Mouse (Mus musculus) hindbrain, postnatal 0 days (tissue): Measurements from ENCODE around the gene Erg. TPM values are rescaled to one million over a fixed set of nuclear protein-coding genes. Genes with fewer than 3 reads are reported as not detected.

Experiments
- ATAC-seq: fragments of 200-750 bp; cut with Nextera tagmentation; 2 replicates; pipeline ENCODE4 v1.8.0; 2017; ENCODE audit warnings: mild to moderate bottlenecking, moderate TSS enrichment, moderate library complexity
- DNase-seq: peaks from one replicate; pipeline ENCODE4 v3.0.0-alpha.2; 2015; ENCODE audit warnings: low spot score
- H3K27ac ChIP-seq: fragments of 300-500 bp; sonication (generic); 2 replicates; pipeline ENCODE4 v1.5.1; 2014; ENCODE audit warnings: mild to moderate bottlenecking
- H3K27me3 ChIP-seq: fragments of 300-500 bp; sonication (generic); 2 replicates; pipeline ENCODE4 v1.6.1; 2014; ENCODE audit warnings: low read length, mixed read lengths; ENCODE audit not compliant: insufficient read depth
- H3K36me3 ChIP-seq: fragments of 300-500 bp; sonication (generic); 2 replicates; pipeline ENCODE4 v1.6.1; 2014; ENCODE audit warnings: low read length, mixed read lengths; ENCODE audit not compliant: insufficient read depth
- H3K4me1 ChIP-seq: fragments of 300-500 bp; sonication (generic); 2 replicates; pipeline ENCODE4 v1.6.1; 2014; ENCODE audit warnings: antibody characterized with exemption, low read length, mixed read lengths; ENCODE audit not compliant: insufficient read depth
- H3K4me2 ChIP-seq: fragments of 300-500 bp; sonication (generic); 2 replicates; pipeline ENCODE4 v1.6.1; 2014; ENCODE audit warnings: low read depth, mild to moderate bottlenecking, low read length, moderate library complexity, mixed read lengths
- H3K4me3 ChIP-seq: fragments of 300-500 bp; sonication (generic); 2 replicates; pipeline ENCODE4 v1.5.1; 2014; ENCODE audit warnings: low read length
- H3K9ac ChIP-seq: fragments of 300-500 bp; sonication (generic); replicated peaks from 2 replicates; pipeline ENCODE4 v1.6.1; 2014; ENCODE audit warnings: mild to moderate bottlenecking, low read length, moderate library complexity, mixed read lengths
- H3K9me3 ChIP-seq: fragments of 300-500 bp; sonication (generic); 2 replicates; pipeline ENCODE4 v1.6.1; 2016; ENCODE audit warnings: low read length, mixed read lengths
- CTCF ChIP-seq: IDR thresholded peaks from 2 replicates; pipeline ENCODE4 v1.5.1; 2016; ENCODE audit warnings: antibody characterized with exemption, control low read depth, low read depth
- WGBS: fragments of 180-500 bp; shearing (Covaris S2); extraction: QIAGEN DNeasy Blood & Tissue Kit; methylation state at CpG from one replicate; pipeline ENCODE4 v1.1.7; 2014; 5-methylcytosine and 5-hydroxymethylcytosine counted together
- polyA plus RNA-seq: library from polyadenylated mRNA; unstranded; fragments of >200 nt; fragmentation: Nextera tagmentation; extraction: Ambion mirVana; gene quantifications from 2 replicates; pipeline ENCODE4 v1.2.1, GENCODE M21; 2015
- total RNA-seq: library from RNA; depleted of rRNA; stranded (reverse); fragments of >200 nt; gene quantifications from 2 replicates; pipeline ENCODE4 v1.2.3, GENCODE M21; 2014

Gene Erg
- total and polyA plus RNA-seq, 2 experiments from 2014 or later, result 2.5 to 3.8 TPM

DNA sequence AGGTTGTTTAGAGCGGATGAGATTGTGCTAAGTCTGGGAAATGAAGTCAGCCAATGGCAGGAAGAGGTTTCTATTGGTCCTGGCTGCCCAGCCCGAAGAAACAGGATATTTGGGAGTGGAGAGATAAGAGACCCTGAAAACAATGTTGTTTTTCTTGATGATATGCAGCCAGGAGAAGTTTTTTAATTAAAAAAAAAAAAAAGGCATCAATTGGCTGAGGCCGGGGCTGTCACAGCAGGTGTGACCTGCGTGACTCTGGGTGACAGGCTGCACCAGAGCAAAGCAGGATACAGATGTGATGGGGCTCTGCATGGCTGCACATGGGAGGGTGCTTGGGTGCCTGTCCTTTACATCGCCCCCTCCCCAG is 127.1 kb downstream of the Erg start:
- no peaks in the 10 kb centered on the region for H3K4me1 ChIP-seq
- 78% methylated on average over 5 of the region's 5 CpGs for WGBS
- no peak for ATAC-seq
- no peak for DNase-seq
- no peak overlapping the region for H3K9ac ChIP-seq
- TF ChIP-seq CTCF, result no peak
- no peaks in the 10 kb centered on the region for H3K36me3 ChIP-seq
- peak overlapping the region; percentile 22; the same call in 1 of the 2 replicates for H3K27ac ChIP-seq
- H3K9me3 ChIP-seq, result no peaks in the 10 kb centered on the region
- no peak overlapping the region for H3K4me3 ChIP-seq
- H3K4me2 ChIP-seq, result no peak overlapping the region
- no peaks in the 10 kb centered on the region for H3K27me3 ChIP-seq

DNA sequence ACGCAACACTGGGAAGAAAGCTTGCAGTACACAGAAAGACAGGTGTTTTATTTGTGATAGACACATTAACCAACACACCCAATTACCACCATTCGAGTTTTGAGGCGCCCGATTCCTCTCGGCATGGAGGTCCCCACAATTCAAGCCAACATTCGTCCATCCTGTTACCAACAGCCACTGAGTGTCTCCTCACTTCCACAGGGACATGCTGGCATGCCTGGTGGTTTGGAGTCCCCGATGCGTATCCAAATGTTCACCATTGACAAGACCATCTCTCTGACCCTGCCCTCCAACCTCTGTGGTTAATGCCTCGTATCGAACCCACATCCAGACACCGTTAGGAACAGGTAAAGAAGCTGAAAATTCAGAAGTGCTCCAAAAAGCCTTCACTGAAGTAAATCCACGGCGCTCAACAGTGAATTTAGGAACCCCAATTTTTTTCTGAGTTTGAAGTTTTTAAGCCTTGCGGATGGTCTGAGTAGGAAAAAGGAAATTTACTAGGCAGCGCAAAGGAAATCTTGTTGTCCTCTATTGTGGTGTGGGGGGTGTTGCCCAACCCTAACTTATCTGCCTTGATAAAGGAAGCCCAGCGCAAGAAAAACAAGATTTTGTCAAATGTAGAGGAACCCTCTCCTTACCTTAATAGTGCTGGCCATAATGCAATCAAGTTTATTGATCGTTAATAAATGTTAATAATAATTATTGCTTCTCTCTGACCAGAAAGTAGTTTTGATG is 127.6 kb downstream of the Erg start:
- 87% methylated on average over 17 of the region's 17 CpGs for WGBS
- no peaks in the 10 kb centered on the region for H3K9me3 ChIP-seq
- TF ChIP-seq CTCF, result no peak
- H3K4me2 ChIP-seq, result no peak overlapping the region
- H3K27me3 ChIP-seq, result no peaks in the 10 kb centered on the region
- ATAC-seq (no peak), DNase-seq (no peak)
- peak overlapping the region; percentile 19; the same call in 1 of the 2 replicates for H3K9ac ChIP-seq
- H3K27ac ChIP-seq, result peak overlapping the region; percentile 48; the same call in 1 of the 2 replicates
- no peaks in the 10 kb centered on the region for H3K4me1 ChIP-seq
- H3K36me3 ChIP-seq, result no peaks in the 10 kb centered on the region
- H3K4me3 ChIP-seq, result peak overlapping the region; percentile 9

DNA sequence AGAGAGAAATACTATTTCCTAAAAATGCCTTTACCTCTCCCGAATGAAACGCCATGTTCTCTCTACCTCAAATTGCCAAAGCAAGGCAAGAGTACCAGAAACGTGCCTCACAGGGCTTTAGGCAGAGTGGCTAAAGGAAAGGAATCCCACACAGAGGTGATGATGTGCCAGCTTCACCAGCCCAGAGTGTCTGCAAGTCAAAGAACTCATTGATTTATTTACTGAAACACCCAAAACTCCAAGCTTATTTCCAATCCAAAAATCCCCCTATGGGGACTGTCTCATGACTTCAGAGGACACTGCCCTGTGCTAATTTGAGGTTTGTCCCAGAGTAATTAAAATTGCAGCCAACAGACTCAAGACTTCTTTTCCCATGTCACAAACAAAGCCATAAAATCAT is 129.4 kb downstream of the Erg start:
- WGBS, result 84% methylated on average over 3 of the region's 3 CpGs
- H3K4me3 ChIP-seq, result no peak overlapping the region
- TF ChIP-seq CTCF, result no peak

DNA sequence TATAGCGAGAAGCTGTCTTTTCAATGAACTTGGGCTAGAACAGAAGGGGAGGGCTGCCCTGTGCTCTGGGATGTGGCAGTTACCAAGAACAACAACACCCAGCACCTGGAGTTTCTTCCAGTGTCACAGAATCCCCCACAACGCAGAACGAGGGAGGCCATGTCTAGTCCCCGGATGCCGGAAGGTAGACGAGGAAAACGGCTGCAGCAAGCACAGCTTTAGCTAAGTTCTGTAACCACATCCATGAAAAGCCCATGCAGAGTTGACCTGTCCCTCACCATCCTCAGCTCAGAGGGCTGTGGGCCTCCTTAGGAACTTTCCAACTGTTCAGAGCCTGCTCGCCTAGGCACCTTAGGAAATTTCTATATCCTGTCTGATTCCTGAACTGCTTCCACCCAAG is 130.5 kb downstream of the Erg start:
- no peak for DNase-seq
- no peaks in the 10 kb centered on the region for H3K4me1 ChIP-seq
- no peaks in the 10 kb centered on the region for H3K27me3 ChIP-seq
- H3K9ac ChIP-seq, result no peak overlapping the region
- no peak overlapping the region for H3K27ac ChIP-seq
- ATAC-seq, result no peak
- no peak for TF ChIP-seq CTCF
- no peak overlapping the region for H3K4me3 ChIP-seq
- WGBS, result 87% methylated on average over 8 of the region's 8 CpGs
- no peaks in the 10 kb centered on the region for H3K9me3 ChIP-seq
- H3K36me3 ChIP-seq, result no peaks in the 10 kb centered on the region
- H3K4me2 ChIP-seq, result no peak overlapping the region

More for the DNA sequence above, 129.4 kb downstream of the Erg start:
- Histone ChIP-seq H3K27me3 (no peaks in the 10 kb centered on the region), H3K9me3 (no peaks in the 10 kb centered on the region), H3K36me3 (no peaks in the 10 kb centered on the region), H3K9ac (no peak overlapping the region), H3K4me1 (no peaks in the 10 kb centered on the region), H3K27ac (no peak overlapping the region), H3K4me2 (no peak overlapping the region)
- ATAC-seq (no peak), DNase-seq (no peak)

DNA sequence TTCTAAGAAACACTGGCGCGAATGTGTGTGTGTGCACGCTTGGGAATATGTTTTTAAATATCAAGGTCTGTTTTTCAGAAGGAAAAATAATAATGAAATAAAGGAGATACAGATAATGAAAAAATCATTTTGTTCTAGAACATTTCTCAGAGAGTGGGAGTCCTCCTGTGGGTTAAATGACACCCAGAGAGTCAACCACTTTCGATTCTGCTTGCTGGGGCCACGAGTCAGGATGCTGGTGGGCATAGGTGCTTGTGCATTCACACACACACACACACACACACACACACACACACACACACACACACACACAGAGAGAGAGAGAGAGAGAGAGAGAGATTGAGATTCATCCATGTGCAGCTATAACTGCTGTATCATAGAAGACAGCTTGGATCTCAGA is 130.9 kb downstream of the Erg start:
- WGBS, result 88% methylated on average over 5 of the region's 5 CpGs
- DNase-seq, result no peak
- ATAC-seq, result no peak
- H3K4me3 ChIP-seq, result no peak overlapping the region
- H3K36me3 ChIP-seq, result no peaks in the 10 kb centered on the region
- no peak overlapping the region for H3K9ac ChIP-seq
- H3K27me3 ChIP-seq, result no peaks in the 10 kb centered on the region
- H3K4me2 ChIP-seq, result no peak overlapping the region
- no peaks in the 10 kb centered on the region for H3K9me3 ChIP-seq
- no peaks in the 10 kb centered on the region for H3K4me1 ChIP-seq
- H3K27ac ChIP-seq, result no peak overlapping the region
- TF ChIP-seq CTCF, result no peak

DNA sequence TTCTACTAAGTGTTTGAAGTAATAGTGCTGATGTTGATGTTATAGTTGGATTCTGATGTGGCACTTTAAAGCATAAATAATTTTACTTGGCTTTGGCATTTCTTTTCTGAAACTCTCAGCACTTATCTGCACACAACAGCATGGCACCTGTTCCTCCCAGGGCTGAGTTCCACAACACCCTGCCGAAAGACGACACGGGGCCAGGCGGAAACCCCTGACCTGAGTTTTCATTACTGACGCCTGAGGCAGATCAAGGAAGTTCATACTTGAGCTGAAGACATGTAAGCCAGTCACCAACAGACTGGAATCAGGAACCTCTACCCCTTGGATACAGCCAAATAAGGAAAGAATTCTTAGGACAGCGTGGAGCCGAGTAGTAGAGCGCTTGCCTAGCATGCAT is 134.0 kb downstream of the Erg start:
- Histone ChIP-seq H3K27ac (no peak overlapping the region), H3K9me3 (no peaks in the 10 kb centered on the region), H3K9ac (no peak overlapping the region), H3K4me3 (no peak overlapping the region), H3K4me2 (no peak overlapping the region), H3K4me1 (no peaks in the 10 kb centered on the region), H3K36me3 (no peaks in the 10 kb centered on the region), H3K27me3 (no peaks in the 10 kb centered on the region)
- DNase-seq (no peak), ATAC-seq (no peak)
- no peak for TF ChIP-seq CTCF
- WGBS, result 89% methylated on average over 8 of the region's 8 CpGs

DNA sequence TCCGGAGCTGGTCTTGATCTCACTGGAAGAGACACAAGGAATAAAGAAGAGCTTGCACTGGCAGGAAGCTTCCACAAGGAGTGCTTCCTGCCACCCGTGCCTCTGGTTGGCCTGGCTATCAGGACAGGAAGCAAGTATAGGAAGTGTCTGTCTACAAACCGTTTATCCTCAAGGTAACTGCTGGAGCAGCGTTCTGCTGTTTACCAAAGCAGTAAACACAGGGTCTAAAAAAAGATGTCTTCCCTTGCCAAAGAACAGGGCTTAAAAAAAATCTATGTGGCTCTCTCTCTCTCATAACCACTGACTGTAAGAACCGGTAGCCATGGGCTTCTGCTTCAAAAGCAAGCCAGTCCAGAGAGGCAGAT is 137.1 kb downstream of the Erg start:
- WGBS, result 75% methylated on average over 5 of the region's 5 CpGs
- Histone ChIP-seq H3K4me3 (no peak overlapping the region), H3K9ac (no peak overlapping the region), H3K4me1 (no peaks in the 10 kb centered on the region), H3K27ac (no peak overlapping the region), H3K36me3 (no peaks in the 10 kb centered on the region), H3K27me3 (no peaks in the 10 kb centered on the region), H3K9me3 (no peaks in the 10 kb centered on the region), H3K4me2 (no peak overlapping the region)
- DNase-seq (no peak), ATAC-seq (no peak)
- no peak for TF ChIP-seq CTCF
